Mouse (Mus musculus): ENCODE results near the gene Osbp2. TPM values are rescaled to one million over a fixed set of nuclear protein-coding genes. Genes with fewer than 3 reads are reported as not detected.

The Osbp2 gene
- polyA plus RNA-seq, 1 experiment from 2014 or later, result 0.18 TPM

- no peaks in the 10 kb centered on the region for H3K9me3 ChIP-seq (replicated peaks)
- H3K27me3 ChIP-seq, result peaks cover 40% of the 10 kb centered on the region
- H3K4me2 ChIP-seq, result no peak overlapping the region
- no peak for DNase-seq
- H3K27ac ChIP-seq, result no peak overlapping the region
- no peaks in the 10 kb centered on the region for H3K36me3 ChIP-seq
- ATAC-seq (ENCODE audit: low read depth), result no peak
- H3K4me3 ChIP-seq (replicated peaks), result no peak overlapping the region
- H3K4me1 ChIP-seq (replicated peaks), result peaks cover 4% of the 10 kb centered on the region; the same call in 1 of the 2 replicates
- H3K9ac ChIP-seq, result no peak overlapping the region
- 61% methylated on average over 8 of the region's 8 CpGs for WGBS (ENCODE audit: insufficient replicate concordance)
Observed at GRCm38 (mm10) chr11:3773136-3773535, 90.6 kb downstream of the Osbp2 start.

- DNase-seq, result no peak
- H3K27ac ChIP-seq, result no peak overlapping the region
Observed at GRCm38 (mm10) chr11:3771348-3771747, 92.4 kb downstream of the Osbp2 start.

GRCm38 (mm10) chr11:3767830-3768229 lies 95.9 kb downstream of the Osbp2 start:
- WGBS (ENCODE audit: insufficient replicate concordance), result 67% methylated on average over 5 of the region's 5 CpGs

More at GRCm38 (mm10) chr11:3771348-3771747, 92.4 kb downstream of the Osbp2 start:
- Histone ChIP-seq H3K4me1 (replicated peaks) (peaks cover 4% of the 10 kb centered on the region; the same call in 1 of the 2 replicates), H3K4me3 (replicated peaks) (no peak overlapping the region), H3K4me2 (no peak overlapping the region), H3K27me3 (peaks cover 36% of the 10 kb centered on the region), H3K9ac (no peak overlapping the region), H3K9me3 (replicated peaks) (no peaks in the 10 kb centered on the region), H3K36me3 (no peaks in the 10 kb centered on the region)
- ATAC-seq (ENCODE audit: low read depth), result no peak
- 41% methylated on average over 6 of the region's 6 CpGs for WGBS (ENCODE audit: insufficient replicate concordance)

GRCm38 (mm10) chr11:3766964-3767363 lies 96.7 kb downstream of the Osbp2 start:
- Histone ChIP-seq H3K27ac (no peak overlapping the region), H3K27me3 (peaks cover 29% of the 10 kb centered on the region), H3K9ac (no peak overlapping the region), H3K4me2 (no peak overlapping the region), H3K9me3 (replicated peaks) (no peaks in the 10 kb centered on the region), H3K4me1 (replicated peaks) (no peaks in the 10 kb centered on the region), H3K36me3 (no peaks in the 10 kb centered on the region), H3K4me3 (replicated peaks) (no peak overlapping the region)
- WGBS (ENCODE audit: insufficient replicate concordance), result 65% methylated on average over 8 of the region's 8 CpGs
- DNase-seq (no peak), ATAC-seq (ENCODE audit: low read depth) (no peak)

More at GRCm38 (mm10) chr11:3767830-3768229, 95.9 kb downstream of the Osbp2 start:
- Histone ChIP-seq H3K36me3 (no peaks in the 10 kb centered on the region), H3K4me2 (no peak overlapping the region), H3K9me3 (replicated peaks) (no peaks in the 10 kb centered on the region), H3K4me1 (replicated peaks) (no peaks in the 10 kb centered on the region), H3K9ac (no peak overlapping the region), H3K27ac (no peak overlapping the region), H3K27me3 (peaks cover 20% of the 10 kb centered on the region), H3K4me3 (replicated peaks) (no peak overlapping the region)
- DNase-seq (no peak), ATAC-seq (ENCODE audit: low read depth) (no peak)

GRCm38 (mm10) chr11:3764352-3764751 lies 99.4 kb downstream of the Osbp2 start:
- Histone ChIP-seq H3K27me3 (peaks cover 54% of the 10 kb centered on the region), H3K9me3 (replicated peaks) (no peaks in the 10 kb centered on the region), H3K27ac (no peak overlapping the region), H3K4me2 (no peak overlapping the region), H3K36me3 (no peaks in the 10 kb centered on the region), H3K4me1 (replicated peaks) (no peaks in the 10 kb centered on the region), H3K9ac (no peak overlapping the region), H3K4me3 (replicated peaks) (no peak overlapping the region)
- 49% methylated on average over 4 of the region's 4 CpGs for whole genome bisulfite sequencing (ENCODE audit: insufficient replicate concordance)
- no peak for DNase-seq
- no peak for ATAC-seq (ENCODE audit: low read depth)

GRCm38 (mm10) chr11:3761775-3762501 lies 101.8 kb downstream of the Osbp2 start:
- H3K9me3 ChIP-seq (replicated peaks), result no peaks in the 10 kb centered on the region
- H3K9ac ChIP-seq, result no peak overlapping the region
- ATAC-seq (ENCODE audit: low read depth) (no peak), DNase-seq (no peak)
- H3K4me3 ChIP-seq (replicated peaks), result peak overlapping the region; percentile 46
- H3K27me3 ChIP-seq, result peaks cover 59% of the 10 kb centered on the region
- no peaks in the 10 kb centered on the region for H3K36me3 ChIP-seq
- no peaks in the 10 kb centered on the region for H3K4me1 ChIP-seq (replicated peaks)
- 1% methylated on average over 87 of the region's 90 CpGs for WGBS (ENCODE audit: insufficient replicate concordance)
- H3K27ac ChIP-seq, result no peak overlapping the region
- peak overlapping the region; percentile 66 for H3K4me2 ChIP-seq

GRCm38 (mm10) chr11:3761339-3761738 lies 102.4 kb downstream of the Osbp2 start:
- no peaks in the 10 kb centered on the region for H3K9me3 ChIP-seq (replicated peaks)
- peak overlapping the region; percentile 66 for H3K4me2 ChIP-seq
- no peaks in the 10 kb centered on the region for H3K36me3 ChIP-seq
- H3K9ac ChIP-seq, result no peak overlapping the region
- H3K27ac ChIP-seq, result no peak overlapping the region
- DNase-seq (no peak), ATAC-seq (ENCODE audit: low read depth) (no peak)
- 18% methylated on average over 11 of the region's 11 CpGs for WGBS (ENCODE audit: insufficient replicate concordance)
- H3K4me3 ChIP-seq (replicated peaks), result peak overlapping the region; percentile 46; the same call in 1 of the 2 replicates
- peaks cover 59% of the 10 kb centered on the region for H3K27me3 ChIP-seq
- no peaks in the 10 kb centered on the region for H3K4me1 ChIP-seq (replicated peaks)

- Histone ChIP-seq H3K27ac (no peak overlapping the region), H3K27me3 (peaks cover 55% of the 10 kb centered on the region), H3K4me3 (replicated peaks) (no peak overlapping the region), H3K36me3 (no peaks in the 10 kb centered on the region), H3K9ac (no peak overlapping the region), H3K9me3 (replicated peaks) (no peaks in the 10 kb centered on the region), H3K4me2 (no peak overlapping the region), H3K4me1 (replicated peaks) (0 out of 2 replicates have a peak, but pooled peaks cover 12% of the 10 kb centered on the region)
- DNase-seq, result no peak
- WGBS (ENCODE audit: insufficient replicate concordance), result 52% methylated on average over 5 of the region's 5 CpGs
- ATAC-seq (ENCODE audit: low read depth), result no peak
Observed at GRCm38 (mm10) chr11:3759433-3759832, 104.3 kb downstream of the Osbp2 start.

- no peak for DNase-seq
- Histone ChIP-seq H3K9me3 (replicated peaks) (no peaks in the 10 kb centered on the region), H3K27me3 (peaks cover 14% of the 10 kb centered on the region), H3K27ac (no peak overlapping the region), H3K4me1 (replicated peaks) (0 out of 2 replicates have a peak, but pooled peaks cover 12% of the 10 kb centered on the region), H3K36me3 (no peaks in the 10 kb centered on the region), H3K4me2 (no peak overlapping the region), H3K9ac (no peak overlapping the region), H3K4me3 (replicated peaks) (no peak overlapping the region)
- WGBS (ENCODE audit: insufficient replicate concordance), result 40% methylated on average over 4 of the region's 4 CpGs
- ATAC-seq (ENCODE audit: low read depth), result peak; percentile 57; the same call in 1 of the 2 replicates
Observed at GRCm38 (mm10) chr11:3755341-3755740, 108.4 kb downstream of the Osbp2 start.

- Histone ChIP-seq H3K36me3 (no peaks in the 10 kb centered on the region), H3K27me3 (peaks cover 8% of the 10 kb centered on the region; the same call in 1 of the 2 replicates), H3K9me3 (replicated peaks) (no peaks in the 10 kb centered on the region), H3K4me1 (replicated peaks) (0 out of 2 replicates have a peak, but pooled peaks cover 12% of the 10 kb centered on the region), H3K4me2 (no peak overlapping the region), H3K4me3 (replicated peaks) (no peak overlapping the region), H3K9ac (no peak overlapping the region), H3K27ac (no peak overlapping the region)
- DNase-seq (no peak), ATAC-seq (ENCODE audit: low read depth) (no peak)
- WGBS (ENCODE audit: insufficient replicate concordance), result 29% methylated on average over 7 of the region's 7 CpGs
Observed at GRCm38 (mm10) chr11:3754685-3755084, 109.0 kb downstream of the Osbp2 start.

GRCm38 (mm10) chr11:3753897-3754296 lies 109.8 kb downstream of the Osbp2 start:
- WGBS (ENCODE audit: insufficient replicate concordance), result 48% methylated on average over 9 of the region's 9 CpGs
- H3K9ac ChIP-seq, result no peak overlapping the region
- no peak for ATAC-seq (ENCODE audit: low read depth)

GRCm38 (mm10) chr11:3752766-3753165 lies 110.9 kb downstream of the Osbp2 start:
- DNase-seq (no peak), ATAC-seq (ENCODE audit: low read depth) (no peak)
- no peak overlapping the region for H3K4me3 ChIP-seq (replicated peaks)
- WGBS (ENCODE audit: insufficient replicate concordance), result 57% methylated on average over 3 of the region's 3 CpGs
- H3K4me2 ChIP-seq, result no peak overlapping the region
- H3K9ac ChIP-seq, result no peak overlapping the region
- no peak overlapping the region for H3K27ac ChIP-seq
- H3K27me3 ChIP-seq, result no peaks in the 10 kb centered on the region
- no peaks in the 10 kb centered on the region for H3K36me3 ChIP-seq
- H3K4me1 ChIP-seq (replicated peaks), result 0 out of 2 replicates have a peak, but pooled peaks cover 12% of the 10 kb centered on the region
- H3K9me3 ChIP-seq (replicated peaks), result no peaks in the 10 kb centered on the region

More at GRCm38 (mm10) chr11:3753897-3754296, 109.8 kb downstream of the Osbp2 start:
- Histone ChIP-seq H3K4me3 (replicated peaks) (no peak overlapping the region), H3K36me3 (no peaks in the 10 kb centered on the region), H3K4me2 (no peak overlapping the region), H3K9me3 (replicated peaks) (no peaks in the 10 kb centered on the region), H3K27me3 (0 out of 2 replicates have a peak, but pooled peaks cover 5% of the 10 kb centered on the region), H3K27ac (no peak overlapping the region), H3K4me1 (replicated peaks) (0 out of 2 replicates have a peak, but pooled peaks cover 12% of the 10 kb centered on the region)
- no peak for DNase-seq
